In genomic region chr11:94454756-94455155, GRCm38 (mm10) we compare ENCODE assay signal across 15 mouse cellular contexts. TPM values are rescaled to one million over a fixed set of nuclear protein-coding genes. Genes with fewer than 3 reads are reported as not detected.
DNase-seq lines count a peak whose midpoint lies in the region; ATAC-seq lines count a peak whose summit lies in the region.
"Had no signal": no experiment of that assay in that cellular context is flagged by ENCODE, and none has a peak within 500 bp of the region (broad histone marks: within the 10 kb centered on the region; RNA-seq: fewer than 3 reads in every experiment).

No protein-coding gene starts in this region.

- H3K4me3 ChIP-seq in forebrain, embryonic 10.5 days, result no peak overlapping the region; the same call in 1 of the 2 replicates
- no peak overlapping the region for H3K4me3 ChIP-seq in forebrain, embryonic 11.5 days (ENCODE audit: low read depth, low read length)
- no peak overlapping the region for H3K4me3 ChIP-seq in neural tube, embryonic 15.5 days (replicated peaks)
- H3K4me3 ChIP-seq: limb, embryonic 15.5 days; midbrain, embryonic 12.5 days had no signal

- 71% methylated on average over 5 of the region's 5 CpGs for WGBS in forebrain, embryonic 10.5 days
- WGBS in forebrain, embryonic 11.5 days, result 82% methylated on average over 5 of the region's 5 CpGs
- 50% methylated on average over 5 of the region's 5 CpGs for WGBS in neural tube, embryonic 15.5 days

- no peak for ATAC-seq in forebrain, embryonic 11.5 days (replicated peaks; ENCODE audit: low FRiP score)
- no peak for ATAC-seq in neural tube, embryonic 15.5 days (ENCODE audit: low FRiP score)
- ATAC-seq: inflammation-experienced regulatory T-cells, adult 6 months had no signal

- peaks cover 16% of the 10 kb centered on the region; the same call in 1 of the 2 replicates for H3K27me3 ChIP-seq in forebrain, embryonic 10.5 days (ENCODE audit: poor library complexity, severe bottlenecking)
- H3K27me3 ChIP-seq in forebrain, embryonic 11.5 days (ENCODE audit: control insufficient read depth, insufficient read depth, low read length), result no peaks in the 10 kb centered on the region
- no peaks in the 10 kb centered on the region for H3K27me3 ChIP-seq in neural tube, embryonic 15.5 days (replicated peaks)
- H3K27me3 ChIP-seq: limb, embryonic 15.5 days; midbrain, embryonic 12.5 days had no signal

- H3K4me1 ChIP-seq in forebrain, embryonic 10.5 days, result peaks cover 58% of the 10 kb centered on the region
- H3K4me1 ChIP-seq in forebrain, embryonic 11.5 days (replicated peaks; ENCODE audit: control insufficient read depth, insufficient read depth, low read length), result no peaks in the 10 kb centered on the region
- H3K4me1 ChIP-seq in neural tube, embryonic 15.5 days, result peaks cover 24% of the 10 kb centered on the region

- no peaks in the 10 kb centered on the region for H3K9me3 ChIP-seq in forebrain, embryonic 10.5 days
- H3K9me3 ChIP-seq in forebrain, embryonic 11.5 days (ENCODE audit: control insufficient read depth, low read length), result no peaks in the 10 kb centered on the region
- H3K9me3 ChIP-seq in neural tube, embryonic 15.5 days (replicated peaks), result no peaks in the 10 kb centered on the region
- H3K9me3 ChIP-seq: limb, embryonic 15.5 days; midbrain, embryonic 12.5 days had no signal

- no peak overlapping the region for H3K4me2 ChIP-seq in forebrain, embryonic 11.5 days (ENCODE audit: low read depth, low read length, severe bottlenecking)
- no peak overlapping the region for H3K4me2 ChIP-seq in neural tube, embryonic 15.5 days
- H3K4me2 ChIP-seq: limb, embryonic 15.5 days; midbrain, embryonic 12.5 days had no signal

- DNase-seq in forebrain, embryonic 10.5 days (ENCODE audit: extremely low spot score, low spot score), result no peak
- no peak for DNase-seq in forebrain, embryonic 11.5 days (ENCODE audit: low spot score)
- DNase-seq in layer of hippocampus, adult 18-20 months (ENCODE audit: low spot score in 2 of 2), result peak; percentile 63 to 66
- no peak for DNase-seq in layer of hippocampus, postnatal 25 days (ENCODE audit: extremely low spot score in 1 of 2, low spot score in 1 of 2)
- DNase-seq in right cerebral cortex, adult 18-20 months, result peak; percentile 68
- no peak for DNase-seq in right cerebral cortex, postnatal 14 days
- DNase-seq in urinary bladder, postnatal 4 days (ENCODE audit: low spot score in 2 of 2), result no peak
- DNase-seq: embryo, embryonic 11 days had no signal

- H3K9ac ChIP-seq in forebrain, embryonic 11.5 days (ENCODE audit: low read length), result no peak overlapping the region
- H3K9ac ChIP-seq in neural tube, embryonic 15.5 days (replicated peaks), result no peak overlapping the region
- H3K9ac ChIP-seq: limb, embryonic 15.5 days; midbrain, embryonic 12.5 days had no signal

- peaks cover 66% of the 10 kb centered on the region for H3K36me3 ChIP-seq in forebrain, embryonic 10.5 days (replicated peaks)
- H3K36me3 ChIP-seq in forebrain, embryonic 11.5 days (ENCODE audit: control insufficient read depth, insufficient read depth, low read length), result no peaks in the 10 kb centered on the region
- H3K36me3 ChIP-seq in neural tube, embryonic 15.5 days, result peaks cover 25% of the 10 kb centered on the region

- H3K27ac ChIP-seq in forebrain, embryonic 10.5 days, result peak overlapping the region; percentile 40
- no peak overlapping the region for H3K27ac ChIP-seq in forebrain, embryonic 11.5 days (ENCODE audit: low read depth, low read length)
- H3K27ac ChIP-seq in neural tube, embryonic 15.5 days (replicated peaks), result 0 out of 2 replicates have a peak overlapping the region, but pooled peaks have one; percentile 41
- H3K27ac ChIP-seq: limb, embryonic 15.5 days; midbrain, embryonic 12.5 days; stomach, postnatal 0 days had no signal

RNA-seq across cellular contexts. Expression of gene Cacna1g, which starts 19.2 kb away (rescaled TPM):
- 7.0 and 8.3 TPM in 2 replicates for polyA plus RNA-seq in forebrain, embryonic 10.5 days (2016; fragmentation: Nextera tagmentation; extraction: Ambion mirVana)
- 13.0 and 17.4 TPM in 2 replicates for polyA plus RNA-seq in forebrain, embryonic 11.5 days (2014; fragmentation: Nextera tagmentation; extraction: Ambion mirVana)
- total RNA-seq in layer of hippocampus, adult 18-20 months (2021), result 10 to 100 TPM; 53.2 to 59.2 TPM
- total RNA-seq in layer of hippocampus, postnatal 25 days (2021), result 10 to 100 TPM; 49.7 to 72.3 TPM
- polyA plus RNA-seq in neural tube, embryonic 15.5 days (2015; fragmentation: Nextera tagmentation; extraction: Ambion mirVana), result 12.8 and 14.7 TPM in 2 replicates
- polyA plus RNA-seq: inflammation-experienced regulatory T-cells, adult 6 months had no signal

RNA-seq across cellular contexts. Expression of gene Spata20, which starts 31.2 kb away (rescaled TPM):
- not detected in 2 replicates for polyA plus RNA-seq in forebrain, embryonic 10.5 days (2016; fragmentation: Nextera tagmentation; extraction: Ambion mirVana)
- 0.17 TPM in 1 of 2 replicates, not detected in the other for polyA plus RNA-seq in forebrain, embryonic 11.5 days (2014; fragmentation: Nextera tagmentation; extraction: Ambion mirVana)
- under 1 TPM in 1 of 2 experiments, not detected in 1; 0.79 TPM for total RNA-seq in layer of hippocampus, adult 18-20 months (2021)
- total RNA-seq in layer of hippocampus, postnatal 25 days (2021), result under 1 TPM in 1 of 2 experiments, not detected in 1; 0.34 TPM
- polyA plus RNA-seq in neural tube, embryonic 15.5 days (2015; fragmentation: Nextera tagmentation; extraction: Ambion mirVana), result 0.28 and 0.42 TPM in 2 replicates
- total RNA-seq: adrenal gland, adult 18-20 months had no signal
- polyA plus RNA-seq: inflammation-experienced regulatory T-cells, adult 6 months; spleen, adult 2 months had no signal

RNA-seq across cellular contexts. Expression of gene Epn3, which starts 45.0 kb away (rescaled TPM):
- 1.6 and 2.0 TPM in 2 replicates for polyA plus RNA-seq in forebrain, embryonic 10.5 days (2016; fragmentation: Nextera tagmentation; extraction: Ambion mirVana)
- polyA plus RNA-seq in forebrain, embryonic 11.5 days (2014; fragmentation: Nextera tagmentation; extraction: Ambion mirVana), result 0.48 and 0.64 TPM in 2 replicates
- 1 to 10 TPM; 2.1 to 2.2 TPM for total RNA-seq in layer of hippocampus, adult 18-20 months (2021)
- total RNA-seq in layer of hippocampus, postnatal 25 days (2021), result 1 to 10 TPM; 2.0 to 2.3 TPM
- 1.1 and 1.5 TPM in 2 replicates for polyA plus RNA-seq in neural tube, embryonic 15.5 days (2015; fragmentation: Nextera tagmentation; extraction: Ambion mirVana)
- polyA plus RNA-seq: inflammation-experienced regulatory T-cells, adult 6 months had no signal

Comparison
In these comparisons a context has a peak if more than half of its experiments do, and no peak if none do; other contexts are left out.
1. DNase-seq: peak in layer of hippocampus, adult 18-20 months (2 of 2) and right cerebral cortex, adult 18-20 months (single experiment); none in forebrain, embryonic 10.5 days (single experiment), forebrain, embryonic 11.5 days (single experiment), layer of hippocampus, postnatal 25 days (0 of 2), right cerebral cortex, postnatal 14 days (single experiment) and urinary bladder, postnatal 4 days (0 of 2).